Mouse (Mus musculus): ENCODE data around the gene Sema3a.

Gene Sema3a

GRCm38 (mm10) chr5:13320138-13320537, 194.9 kb downstream of the Sema3a start:
- DNase-seq (ENCODE audit: low spot score in 2 of 2): no peak

GRCm38 (mm10) chr5:13327281-13327680, 202.1 kb downstream of the Sema3a start:
- DNase-seq (ENCODE audit: low spot score in 2 of 2): no peak

GRCm38 (mm10) chr5:13331412-13331811, 206.2 kb downstream of the Sema3a start:
- no peak for DNase-seq (ENCODE audit: low spot score in 2 of 2)

- no peak for DNase-seq (ENCODE audit: low spot score in 2 of 2)
Measured at GRCm38 (mm10) chr5:13337665-13338064, 212.5 kb downstream of the Sema3a start.

GRCm38 (mm10) chr5:13347068-13347467, 221.9 kb downstream of the Sema3a start:
- no peak for DNase-seq (ENCODE audit: low spot score in 2 of 2)

- no peak for DNase-seq (ENCODE audit: low spot score in 2 of 2)
Measured at GRCm38 (mm10) chr5:13351611-13352010, 226.4 kb downstream of the Sema3a start.

- DNase-seq (ENCODE audit: low spot score in 2 of 2): no peak
Measured at GRCm38 (mm10) chr5:13352995-13353394, 227.8 kb downstream of the Sema3a start.

- DNase-seq (ENCODE audit: low spot score in 2 of 2): no peak
Measured at GRCm38 (mm10) chr5:13353539-13353938, 228.3 kb downstream of the Sema3a start.

- DNase-seq (ENCODE audit: low spot score in 2 of 2): no peak
Measured at GRCm38 (mm10) chr5:13354913-13355312, 229.7 kb downstream of the Sema3a start.

- DNase-seq (ENCODE audit: low spot score in 2 of 2): no peak
Measured at GRCm38 (mm10) chr5:13358770-13359169, 233.6 kb downstream of the Sema3a start.

GRCm38 (mm10) chr5:13360711-13361110, 235.5 kb downstream of the Sema3a start:
- DNase-seq (ENCODE audit: low spot score in 2 of 2): no peak

GRCm38 (mm10) chr5:13365108-13365507, 239.9 kb downstream of the Sema3a start:
- DNase-seq (ENCODE audit: low spot score in 2 of 2): no peak

- DNase-seq (ENCODE audit: low spot score in 2 of 2): no peak
Measured at GRCm38 (mm10) chr5:13379223-13379622, 254.0 kb downstream of the Sema3a start.

GRCm38 (mm10) chr5:13384047-13384446, 258.8 kb downstream of the Sema3a start:
- DNase-seq (ENCODE audit: low spot score in 2 of 2): no peak

- DNase-seq (ENCODE audit: low spot score in 2 of 2): peak in 1 of 2 experiments; percentile 56
Measured at GRCm38 (mm10) chr5:13384714-13385113, 259.5 kb downstream of the Sema3a start.

- DNase-seq (ENCODE audit: low spot score in 2 of 2): no peak
Measured at GRCm38 (mm10) chr5:13386603-13387002, 261.4 kb downstream of the Sema3a start.

GRCm38 (mm10) chr5:13387679-13388078, 262.5 kb downstream of the Sema3a start:
- DNase-seq (ENCODE audit: low spot score in 2 of 2): no peak

- no peak for DNase-seq (ENCODE audit: low spot score in 2 of 2)
Measured at GRCm38 (mm10) chr5:13389995-13390394, 264.8 kb downstream of the Sema3a start.

GRCm38 (mm10) chr5:13405432-13405831, 280.2 kb downstream of the Sema3a start:
- DNase-seq (ENCODE audit: low spot score in 2 of 2): no peak

- no peak for DNase-seq (ENCODE audit: low spot score in 2 of 2)
Measured at GRCm38 (mm10) chr5:13406131-13406530, 280.9 kb downstream of the Sema3a start.

GRCm38 (mm10) chr5:13411920-13412319, 286.7 kb downstream of the Sema3a start:
- no peak for DNase-seq (ENCODE audit: low spot score in 2 of 2)

GRCm38 (mm10) chr5:13413915-13414525, 288.8 kb downstream of the Sema3a start:
- DNase-seq (ENCODE audit: low spot score in 2 of 2): no peak

GRCm38 (mm10) chr5:13416960-13417710, 291.9 kb downstream of the Sema3a start:
- no peak for DNase-seq (ENCODE audit: low spot score in 2 of 2)
